Mouse (Mus musculus): ENCODE data around the gene Podn.

Gene Podn

DNA sequence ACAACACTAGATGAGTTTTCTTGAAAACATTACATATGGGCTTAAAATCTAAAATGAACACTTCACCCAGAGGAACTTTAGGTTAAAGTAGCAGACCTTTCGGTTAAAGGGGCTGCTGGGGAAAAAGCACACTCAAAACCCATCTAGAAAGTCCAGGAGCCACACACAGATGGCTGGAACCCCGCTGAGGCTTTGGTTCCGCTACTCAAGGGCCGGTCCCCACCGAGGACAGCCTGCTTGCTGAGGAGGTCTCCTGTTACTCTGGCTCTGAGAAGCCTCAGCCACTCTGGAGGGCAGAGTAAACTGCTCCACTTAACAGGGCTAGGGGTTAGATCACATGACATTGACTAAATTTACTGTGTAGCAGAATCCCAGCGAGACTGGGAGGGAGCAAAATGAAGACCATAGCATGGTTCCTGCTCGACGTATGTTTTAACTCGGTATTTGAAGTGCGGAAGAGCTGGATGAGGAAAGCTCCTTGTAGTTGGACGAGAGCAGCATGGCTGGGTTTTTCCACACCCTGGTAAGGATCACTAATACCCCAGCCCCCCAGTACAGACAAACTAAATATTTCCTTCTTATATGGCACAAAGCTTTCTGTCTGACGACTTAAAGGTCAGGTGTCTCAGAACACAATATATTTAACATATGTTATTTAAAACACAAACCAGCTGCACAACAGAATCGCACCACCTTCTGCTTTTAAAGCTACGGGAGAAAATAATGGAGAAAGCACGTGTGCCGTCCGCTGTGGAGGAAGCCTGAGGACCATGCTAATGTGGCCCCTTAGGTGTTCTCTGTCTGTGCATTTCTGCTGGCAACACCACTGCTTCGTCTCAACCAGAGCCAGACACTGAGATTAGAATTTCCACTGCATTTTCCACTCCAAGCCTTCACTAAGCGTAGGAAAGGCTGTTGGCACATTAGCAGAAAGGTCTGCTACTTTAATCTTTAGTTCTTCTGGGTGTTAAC, 50.8 kb downstream of the Podn start:
- no peak for DNase-seq (ENCODE audit: low read depth)

DNA sequence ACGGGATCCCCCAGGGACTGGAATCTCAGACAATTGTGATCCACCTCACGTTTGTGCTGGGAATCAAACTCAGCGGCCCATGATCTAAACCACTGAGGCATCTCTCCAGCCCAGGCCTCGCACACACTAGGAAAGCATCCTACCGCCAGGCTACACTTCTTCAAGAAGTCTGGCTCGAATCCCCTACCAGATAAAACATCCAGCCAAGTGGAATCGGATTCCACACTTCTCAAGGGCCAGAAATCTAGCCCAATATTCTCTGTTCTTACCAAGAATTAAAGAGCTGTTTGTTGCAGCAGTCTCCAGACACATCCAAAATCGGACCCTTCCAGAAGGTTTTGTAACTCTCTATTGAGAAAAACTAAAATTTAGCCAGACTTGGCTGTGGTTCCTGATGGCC, 59.2 kb downstream of the Podn start:
- no peak for DNase-seq (ENCODE audit: low read depth)

DNA sequence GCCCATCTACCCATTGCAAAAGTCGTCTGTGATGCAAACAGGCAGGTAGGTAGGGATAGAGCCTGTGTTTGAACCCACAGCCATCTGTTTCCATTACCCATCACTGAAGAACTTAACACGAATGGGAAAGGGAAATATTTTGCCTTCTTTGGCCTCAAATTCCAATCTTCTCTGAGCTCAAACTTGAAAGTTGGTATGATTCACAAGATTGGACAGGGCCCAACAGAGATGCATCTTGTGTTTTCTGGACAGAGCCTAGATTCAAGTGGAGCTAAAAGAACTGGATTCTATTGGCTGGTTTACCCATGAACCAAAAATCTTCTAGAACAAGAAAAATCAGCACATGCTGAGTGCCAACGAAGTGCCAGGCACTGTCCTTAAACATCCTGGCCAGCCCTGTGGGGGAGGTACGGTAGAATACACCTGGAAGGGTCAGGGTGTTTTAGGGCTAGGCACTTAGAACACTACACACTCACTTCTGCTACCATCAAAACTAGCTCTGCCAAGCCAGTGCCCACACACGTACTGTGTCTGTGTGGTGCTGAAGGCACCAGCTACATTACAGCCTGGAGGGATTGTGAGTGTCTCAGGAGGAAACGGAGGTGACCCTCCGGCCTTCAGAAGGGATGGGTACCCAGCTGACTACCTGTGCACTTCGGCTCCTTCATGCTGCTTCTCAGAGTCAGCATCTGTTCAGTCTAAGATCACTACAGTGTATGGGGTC, 63.0 kb downstream of the Podn start:
- no peak for DNase-seq (ENCODE audit: low read depth)

DNA sequence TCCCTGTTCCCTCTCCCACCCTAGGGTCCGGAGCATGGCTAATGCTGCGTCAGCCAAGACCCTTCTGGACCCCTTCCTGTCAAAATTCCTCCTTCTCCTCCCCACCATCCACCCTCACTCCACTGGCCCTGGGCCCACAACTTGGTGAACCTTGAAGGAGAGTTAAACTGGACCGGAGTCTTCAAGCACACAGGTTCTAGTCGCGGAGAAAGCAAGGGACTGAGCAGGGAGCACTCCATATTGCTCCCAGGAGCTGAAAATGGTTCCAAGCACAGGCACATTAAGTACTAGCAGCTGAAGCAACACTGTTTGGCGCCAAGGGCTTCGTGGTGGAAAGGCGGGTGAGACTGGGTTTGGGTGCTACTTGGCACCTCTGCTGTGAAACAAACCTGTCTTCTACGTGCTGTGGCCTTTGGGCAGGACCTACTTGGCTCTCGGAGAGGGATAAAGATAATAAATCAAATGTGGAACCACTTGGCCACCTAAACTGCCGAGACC, 63.8 kb downstream of the Podn start:
- no peak for DNase-seq (ENCODE audit: low read depth)

DNA sequence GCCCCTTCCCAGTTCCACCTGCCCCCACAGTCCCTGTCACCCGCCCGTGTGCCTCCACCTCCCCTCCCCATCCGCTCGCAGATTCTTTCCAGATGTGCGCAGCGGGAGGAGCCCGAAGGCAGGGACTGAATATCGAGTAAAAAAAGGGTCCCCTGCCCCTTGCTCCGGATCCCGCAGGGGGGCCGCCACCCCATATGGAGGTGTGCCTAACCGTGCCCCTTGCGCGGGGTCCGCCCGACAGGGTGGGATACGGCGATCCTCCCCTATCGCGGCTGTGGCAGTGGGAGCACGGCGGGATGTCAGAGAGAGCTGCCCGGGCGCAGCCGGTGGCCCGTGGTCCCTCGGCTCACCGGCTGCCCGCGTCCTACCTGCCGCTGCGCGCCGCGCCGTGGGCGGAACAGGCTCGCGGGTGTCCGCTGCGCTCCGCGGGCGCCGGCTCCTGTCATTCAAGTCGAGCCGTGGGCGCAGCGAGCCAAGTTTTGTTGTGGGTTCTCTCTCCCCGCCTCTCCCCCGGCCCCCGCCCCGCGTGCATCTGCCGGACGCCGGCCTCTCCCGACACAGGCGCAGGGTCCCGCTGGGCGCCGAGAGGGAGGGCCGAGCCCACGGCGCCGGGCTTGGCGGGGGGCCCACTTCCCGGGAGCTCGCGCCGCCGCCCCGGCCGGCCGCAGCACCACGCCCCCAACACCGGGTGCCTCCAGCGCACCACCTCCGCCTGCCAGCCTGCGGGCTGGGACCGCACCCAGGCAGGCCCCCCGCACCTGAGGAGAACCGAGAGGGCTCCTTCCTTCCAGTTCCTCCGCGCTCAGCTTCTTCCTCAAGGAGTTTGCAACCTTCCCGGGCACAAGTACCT, 64.5 kb downstream of the Podn start:
- no peak for DNase-seq (ENCODE audit: low read depth)

DNA sequence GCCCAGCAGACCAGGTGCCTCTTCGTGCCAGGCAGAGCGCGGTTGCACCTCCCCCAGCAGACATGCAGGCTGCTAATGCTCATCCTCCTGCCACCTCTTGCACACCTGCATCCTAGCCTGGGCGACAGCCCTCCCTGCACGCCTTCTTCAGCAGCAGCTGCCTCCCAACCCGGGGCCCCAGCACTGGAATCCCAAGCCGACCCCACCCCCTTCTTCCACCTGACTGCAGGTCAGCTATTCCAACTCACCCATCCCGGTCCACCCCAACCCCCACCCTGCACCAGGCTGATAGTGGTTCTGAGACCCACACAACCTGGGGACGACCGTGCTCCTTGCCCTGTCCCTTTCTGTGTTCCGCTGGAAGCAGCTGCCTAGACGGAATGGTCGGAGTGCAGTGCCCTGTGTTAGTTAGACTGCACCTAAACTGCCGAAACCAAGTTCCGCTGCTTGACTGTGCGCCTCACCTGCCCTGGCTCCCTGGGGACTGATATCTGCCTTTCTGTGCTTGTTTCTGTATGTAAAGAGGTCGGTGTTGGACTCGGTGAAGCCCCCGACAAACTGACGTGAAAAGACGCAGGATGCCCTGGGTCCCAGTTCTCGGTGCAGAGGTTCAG, 65.2 kb downstream of the Podn start:
- no peak for DNase-seq (ENCODE audit: low read depth)

DNA sequence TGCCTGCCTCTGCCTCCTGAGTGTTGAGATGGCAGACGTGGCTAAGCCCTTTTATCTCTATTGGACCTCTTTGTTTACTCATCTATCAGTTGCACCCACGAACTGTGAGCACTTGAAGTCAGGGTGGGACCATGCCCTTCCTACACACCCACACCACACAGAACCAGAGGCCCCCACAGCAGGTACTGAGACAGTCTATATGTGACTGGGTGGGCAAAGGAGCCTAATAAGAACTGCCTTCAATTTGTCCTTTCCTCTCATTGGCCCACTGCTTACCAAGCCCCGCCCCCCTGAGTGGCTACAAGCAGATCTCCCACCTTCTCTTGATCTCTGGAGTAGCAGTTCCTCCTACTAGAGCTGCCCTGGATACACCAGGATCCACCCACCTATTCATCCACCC, 70.1 kb downstream of the Podn start:
- DNase-seq (ENCODE audit: low read depth), result no peak

DNA sequence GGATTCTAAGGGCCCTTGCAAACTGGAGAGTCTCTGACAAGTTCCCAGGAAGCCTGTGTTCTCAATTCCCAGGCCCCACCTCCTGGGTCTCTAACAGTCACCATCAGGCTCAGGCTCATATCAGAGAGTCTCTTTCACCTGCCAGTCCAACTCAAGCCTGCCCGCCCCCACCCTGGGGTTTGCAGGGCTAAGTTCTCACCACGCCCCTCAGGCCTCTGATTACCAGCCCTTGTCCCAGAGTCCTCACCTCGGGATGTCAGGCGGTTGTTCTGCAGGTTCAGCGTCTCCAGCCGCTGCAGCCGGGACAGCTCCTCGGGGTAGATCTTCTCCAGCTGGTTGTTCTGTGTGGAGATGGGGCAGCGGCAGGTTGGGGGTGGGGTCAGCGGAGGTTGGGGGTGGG, 71.0 kb downstream of the Podn start:
- DNase-seq (ENCODE audit: low read depth), result no peak

DNA sequence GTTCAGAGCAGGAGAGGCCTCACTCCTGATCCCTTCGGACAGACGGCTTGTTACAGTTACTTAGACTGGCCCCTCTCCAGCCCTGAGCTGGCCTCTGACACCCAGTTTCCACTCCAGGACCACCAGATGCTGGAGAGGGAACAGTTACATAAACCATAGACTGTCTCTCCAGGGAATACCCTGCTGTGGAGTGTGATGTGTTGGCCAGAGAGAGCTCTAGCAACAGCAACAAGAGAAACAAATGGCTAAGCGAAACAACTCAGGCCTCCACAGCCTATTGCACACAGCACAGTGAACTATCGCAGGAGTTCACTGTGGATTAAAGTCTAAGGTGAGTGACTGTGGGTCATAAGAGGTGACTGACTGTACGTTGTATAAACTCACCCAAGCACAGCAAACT, 71.6 kb downstream of the Podn start:
- DNase-seq (ENCODE audit: low read depth), result no peak

DNA sequence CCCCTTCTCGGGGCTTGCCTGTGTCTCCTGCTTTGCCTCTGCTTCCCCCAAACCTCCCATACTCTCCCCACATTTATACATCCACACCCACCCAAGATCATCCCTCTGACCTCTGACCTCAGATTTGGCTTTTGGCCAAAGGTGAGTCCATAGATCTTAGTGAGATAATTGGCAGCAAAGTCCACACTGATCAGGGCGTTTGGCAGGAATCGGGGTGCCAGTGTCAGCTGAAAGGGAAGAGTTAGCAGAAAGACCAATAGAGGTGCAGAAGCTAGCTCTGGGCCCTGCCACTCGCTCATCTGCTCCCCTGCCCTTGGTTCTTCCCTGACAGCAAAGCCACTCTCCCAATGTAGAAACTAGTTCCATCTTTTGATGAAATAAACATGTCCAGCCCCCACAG, 73.1 kb downstream of the Podn start:
- no peak for DNase-seq (ENCODE audit: low read depth)

DNA sequence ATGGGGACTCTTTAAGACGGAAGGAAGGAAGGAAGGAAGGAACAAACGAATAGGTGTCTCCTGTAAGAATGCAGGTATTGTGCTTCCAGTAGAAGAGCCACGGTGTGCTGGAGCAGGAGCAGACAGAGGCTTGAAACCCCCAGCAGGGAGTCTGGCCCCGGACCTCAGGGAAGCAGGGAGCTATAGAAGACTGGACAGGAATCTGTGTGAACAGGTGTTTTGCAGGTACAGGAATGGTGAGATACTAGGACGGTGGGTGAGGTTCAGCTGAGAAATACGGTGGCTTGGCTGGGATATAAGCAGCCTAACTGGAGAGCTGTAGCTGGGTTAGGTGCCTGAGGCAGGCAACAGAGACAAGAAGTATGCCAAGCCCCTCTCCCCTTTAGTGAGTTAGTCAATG, 76.1 kb downstream of the Podn start:
- DNase-seq (ENCODE audit: low read depth), result no peak

DNA sequence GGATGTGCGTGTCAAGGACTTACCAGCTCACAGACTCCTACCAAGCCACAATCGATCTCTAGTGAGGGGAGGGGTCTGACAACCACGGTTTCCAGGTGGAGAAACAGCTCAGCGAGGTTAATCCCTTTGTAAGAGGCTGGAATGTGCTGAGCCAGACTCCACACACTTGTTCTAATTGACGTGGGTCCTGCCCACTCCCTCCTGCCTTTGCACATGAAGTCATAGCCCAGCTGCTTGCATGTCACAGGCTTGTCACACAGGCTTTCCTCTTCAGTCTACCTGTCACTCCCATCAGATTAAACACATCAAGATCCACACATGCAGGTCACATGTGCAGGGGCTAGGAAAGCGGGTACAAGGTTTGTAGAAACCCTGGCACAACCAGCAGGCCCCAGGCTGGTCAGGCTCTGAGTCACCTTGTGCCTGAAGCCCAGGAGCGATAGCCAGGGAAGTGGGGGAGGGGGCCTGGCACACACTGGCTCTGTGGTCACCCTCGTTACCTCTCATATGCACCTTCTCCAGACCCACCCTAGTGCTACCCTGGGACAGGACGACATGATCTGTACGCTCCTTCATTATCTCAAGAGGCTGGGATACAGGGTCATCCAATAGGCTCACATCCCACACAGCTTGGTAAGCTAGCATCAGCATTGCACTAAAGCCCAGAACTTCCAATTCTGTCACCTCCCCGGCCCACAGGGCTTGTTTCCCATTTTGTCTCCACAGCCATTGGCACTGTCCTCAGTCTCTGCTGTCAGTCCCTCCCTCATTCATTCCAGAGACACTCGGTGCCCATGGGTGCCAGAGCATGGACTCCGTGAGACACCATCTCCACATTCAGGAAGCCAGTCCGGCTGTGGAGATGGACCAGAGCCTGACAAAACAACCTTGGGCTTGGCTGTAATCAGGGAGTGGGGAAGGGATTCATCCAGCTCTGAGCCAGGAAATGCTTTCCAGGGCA, 77.0 kb downstream of the Podn start:
- DNase-seq (ENCODE audit: low read depth), result no peak

DNA sequence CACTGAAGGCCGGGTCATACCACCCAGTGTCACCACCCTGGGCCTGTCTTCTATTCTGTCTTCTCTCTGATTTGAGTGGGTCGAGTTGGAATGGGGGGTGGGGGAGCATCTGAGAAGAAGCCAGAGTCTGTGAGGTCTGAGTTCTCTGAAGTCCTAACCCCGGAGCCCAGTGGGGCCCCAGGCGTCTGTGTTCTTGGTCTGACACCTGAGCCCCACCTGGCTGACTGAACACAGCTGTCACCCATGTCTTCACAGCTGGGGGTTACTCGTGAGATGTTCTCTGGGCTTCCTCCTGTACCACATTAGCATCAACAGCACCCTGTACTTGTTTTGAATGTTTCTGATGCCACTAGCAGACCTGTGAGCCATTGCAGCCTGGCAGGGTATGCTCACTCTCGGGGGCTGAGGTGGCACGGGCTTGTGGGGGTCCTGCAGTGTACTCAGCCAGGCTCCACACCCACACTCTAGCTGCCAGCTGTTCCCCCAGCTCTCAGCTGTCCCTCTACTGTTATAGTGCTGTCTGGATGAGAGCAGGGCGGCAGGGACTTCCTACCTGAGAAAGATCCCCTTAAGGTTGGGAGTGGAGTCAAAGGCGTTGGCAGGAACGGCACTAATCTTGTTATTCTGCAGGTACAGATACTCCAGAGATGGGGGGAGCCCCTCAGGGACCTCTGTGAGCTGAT, 77.9 kb downstream of the Podn start:
- DNase-seq (ENCODE audit: low read depth), result no peak

DNA sequence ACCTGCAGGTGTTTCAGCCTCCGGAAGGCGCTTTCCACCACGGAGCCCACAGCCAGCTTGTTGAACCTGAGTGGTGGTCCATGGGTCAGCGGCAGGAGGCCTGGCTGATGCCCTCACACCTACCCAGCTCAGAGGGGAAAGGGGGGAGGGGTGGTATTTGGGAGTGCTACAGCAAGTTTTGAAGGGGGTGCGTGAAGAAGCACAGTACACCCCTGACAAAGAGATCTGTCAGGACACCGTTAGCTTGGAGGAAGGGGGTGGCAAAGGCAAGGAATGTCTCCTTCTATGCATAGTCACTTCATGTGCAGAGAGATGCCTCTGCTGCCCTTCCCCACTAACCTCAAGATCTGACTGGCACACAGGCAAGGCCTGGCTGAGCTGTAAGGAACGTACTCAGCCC, 78.4 kb downstream of the Podn start:
- DNase-seq (ENCODE audit: low read depth), result no peak

DNA sequence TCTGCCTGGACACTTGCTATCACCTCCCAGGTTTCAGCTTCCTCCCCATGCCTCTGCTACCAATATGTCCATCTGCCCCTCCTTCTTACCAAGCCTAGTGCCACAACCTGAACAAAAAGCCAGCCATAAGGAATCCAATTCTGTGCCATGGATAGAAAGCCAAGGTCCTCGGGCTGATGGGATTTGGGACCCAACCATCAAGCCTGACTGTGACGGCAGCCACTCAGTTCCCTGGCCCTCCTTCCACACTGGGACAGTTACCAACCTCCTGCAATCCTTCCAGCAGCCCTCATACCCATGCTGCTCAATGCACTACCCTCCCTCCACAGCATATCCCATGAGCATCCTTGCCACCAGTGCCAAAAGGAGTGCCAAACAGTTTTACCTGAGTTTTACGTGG, 79.9 kb downstream of the Podn start:
- DNase-seq (ENCODE audit: low read depth), result no peak

DNA sequence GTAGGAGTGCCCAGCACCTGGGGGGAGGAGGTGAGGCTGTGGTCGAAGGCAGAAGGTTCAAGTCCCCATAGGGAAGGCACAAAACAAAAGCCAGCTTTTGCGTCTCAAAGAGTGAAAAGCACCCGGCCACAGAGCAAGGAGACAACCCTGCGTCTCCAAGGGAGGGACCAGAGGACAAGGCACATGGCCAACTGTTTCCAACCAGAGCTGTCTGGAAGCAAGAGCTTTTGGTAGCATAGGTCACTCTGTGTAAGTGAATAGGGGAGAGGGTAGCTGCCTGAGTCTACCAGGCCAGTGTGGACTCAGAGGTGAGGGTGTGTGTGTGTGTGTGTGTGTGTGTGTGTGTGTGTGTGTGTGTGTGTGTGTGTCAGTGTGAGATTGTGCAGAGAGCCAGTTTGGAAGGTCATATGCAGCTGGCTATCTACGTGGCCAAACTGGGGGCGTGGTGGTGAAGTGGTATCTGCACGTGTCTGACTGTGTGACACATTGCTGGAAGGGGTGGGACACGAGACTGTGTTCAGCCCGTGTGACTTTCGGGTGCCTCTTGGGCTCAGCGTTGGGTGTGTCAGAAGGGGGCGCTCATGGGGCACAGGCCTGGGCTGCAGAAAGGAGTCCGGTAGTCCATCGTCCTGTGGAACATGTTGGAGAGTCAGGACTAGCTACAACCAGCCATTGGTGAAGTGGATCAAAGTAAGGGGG, 81.0 kb downstream of the Podn start:
- no peak for DNase-seq (ENCODE audit: low read depth)

DNA sequence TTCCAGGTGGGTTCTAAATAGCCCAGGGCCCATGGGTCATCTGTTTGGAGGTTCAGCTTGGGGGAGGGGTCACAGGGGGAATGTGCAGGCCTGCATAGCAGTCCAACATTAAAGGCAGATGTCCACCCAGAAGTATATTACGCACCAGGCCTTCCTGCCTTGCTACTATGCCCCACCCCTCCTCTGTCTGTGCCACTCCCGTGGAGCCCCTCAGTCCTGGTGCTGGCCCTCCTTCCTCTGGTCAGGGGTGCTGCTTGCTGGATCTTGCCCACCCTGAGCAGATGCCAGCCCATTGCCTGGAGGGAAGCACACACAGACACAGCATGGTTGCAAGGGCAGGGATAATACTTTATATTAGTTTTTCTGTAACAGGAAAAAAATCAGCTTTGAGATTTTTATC, 81.8 kb downstream of the Podn start:
- DNase-seq (ENCODE audit: low read depth), result no peak

DNA sequence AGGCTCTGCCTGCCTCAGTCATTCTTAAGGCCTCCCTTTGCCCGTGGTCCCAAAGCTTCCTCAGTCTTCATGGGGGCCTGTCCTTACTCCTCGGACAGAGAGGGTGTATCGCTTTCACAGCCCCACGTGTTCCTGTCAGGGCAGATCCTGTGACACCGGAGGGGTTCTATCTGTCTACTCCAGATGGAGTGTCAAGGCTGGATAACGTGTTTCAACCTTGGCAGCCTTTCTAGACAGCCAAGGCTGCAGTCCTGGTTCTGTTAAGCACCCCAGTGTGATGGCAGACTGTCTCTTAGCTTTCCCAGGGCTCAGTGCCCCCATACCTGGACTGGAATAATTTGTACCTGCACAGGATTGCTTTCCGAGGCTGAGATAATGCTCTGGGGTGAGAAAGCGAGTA, 87.7 kb downstream of the Podn start:
- no peak for DNase-seq (ENCODE audit: low read depth)

DNA sequence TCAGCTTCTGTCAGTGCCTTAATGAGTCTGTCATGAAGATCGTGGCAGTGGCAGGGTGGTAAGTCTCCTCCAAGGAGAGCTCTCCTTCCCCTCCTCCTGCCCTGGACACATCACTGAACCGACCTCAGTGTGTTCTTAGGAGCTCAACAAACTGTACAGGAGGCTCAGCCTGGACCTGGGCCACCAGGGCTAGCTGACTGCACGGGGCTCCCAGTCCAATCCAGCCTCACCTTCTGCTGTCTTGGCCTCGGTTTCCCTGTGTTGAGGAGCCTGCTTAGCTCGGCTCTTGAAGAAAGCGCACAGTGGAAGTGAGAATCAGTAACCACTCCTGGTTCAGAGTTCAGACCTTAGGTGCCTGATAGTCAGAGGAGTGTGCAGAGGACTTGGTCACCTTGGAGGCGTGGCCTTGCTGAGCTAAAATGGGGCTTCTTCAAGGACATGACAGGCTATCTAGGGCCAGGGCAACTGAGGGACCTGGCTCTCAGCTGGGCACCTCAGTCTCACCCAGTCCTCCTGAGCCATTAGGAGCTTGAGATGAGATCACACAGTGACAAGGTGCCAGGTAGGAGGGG, 88.6 kb downstream of the Podn start:
- DNase-seq (ENCODE audit: low read depth), result no peak
